Mouse (Mus musculus) intestine, embryonic 16.5 days (tissue): ENCODE data around the gene Ubtd1. TPM values are rescaled to one million over a fixed set of nuclear protein-coding genes. Genes with fewer than 3 reads are reported as not detected.
"Not testable (repeated sequence)": the region's sequence is repeated elsewhere in the genome, so short reads cannot be mapped to it uniquely, and the experiment has no call there.

Experiments
- ATAC-seq: fragments of 200-750 bp; cut with Nextera tagmentation; 2 replicates; pipeline ENCODE4 v1.8.0; 2017; ENCODE audit warnings: moderate TSS enrichment, moderate library complexity
- H3K27ac ChIP-seq: fragments of 300-500 bp; sonication (generic); 2 replicates; pipeline ENCODE4 v1.5.1; 2014; ENCODE audit warnings: mild to moderate bottlenecking, low read length
- H3K27me3 ChIP-seq: fragments of 300-500 bp; sonication (generic); replicated peaks from 2 replicates; pipeline ENCODE4 v1.6.1; 2014; ENCODE audit warnings: low read length, control low read depth, mixed read lengths; ENCODE audit not compliant: control insufficient read depth, insufficient read depth
- H3K36me3 ChIP-seq: fragments of 300-500 bp; sonication (generic); 2 replicates; pipeline ENCODE4 v1.6.1; 2014; ENCODE audit warnings: low read length, control low read depth; ENCODE audit not compliant: control insufficient read depth, insufficient read depth
- H3K4me1 ChIP-seq: fragments of 300-500 bp; sonication (generic); 2 replicates; pipeline ENCODE4 v1.6.1; 2014; ENCODE audit warnings: low read length, control low read depth, mixed read lengths; ENCODE audit not compliant: control insufficient read depth, insufficient read depth
- H3K4me2 ChIP-seq: fragments of 300-500 bp; sonication (generic); 2 replicates; pipeline ENCODE4 v1.6.1; 2014; ENCODE audit warnings: low read depth, low read length, control low read depth
- H3K4me3 ChIP-seq: fragments of 300-500 bp; sonication (generic); 2 replicates; pipeline ENCODE4 v1.5.1; 2014; ENCODE audit warnings: mild to moderate bottlenecking, low read length
- H3K9ac ChIP-seq: fragments of 300-500 bp; sonication (generic); 2 replicates; pipeline ENCODE4 v1.6.1; 2014; ENCODE audit warnings: low read depth, low read length
- H3K9me3 ChIP-seq: fragments of 300-500 bp; sonication (generic); 2 replicates; pipeline ENCODE4 v1.6.1; 2016; ENCODE audit warnings: low read length, control low read depth; ENCODE audit not compliant: control insufficient read depth
- WGBS: fragments of 180-500 bp; shearing (Covaris S2); extraction: QIAGEN DNeasy Blood & Tissue Kit; methylation state at CpG from one replicate; pipeline ENCODE4 v1.1.7; 2014; 5-methylcytosine and 5-hydroxymethylcytosine counted together
- polyA plus RNA-seq: library from polyadenylated mRNA; unstranded; fragments of >200 nt; fragmentation: Nextera tagmentation; extraction: Ambion mirVana; gene quantifications from 2 replicates; pipeline ENCODE4 v1.2.1, GENCODE M21; 2015

The Ubtd1 gene
- polyA plus RNA-seq, 1 experiment from 2014 or later: 11.2 TPM

DNA sequence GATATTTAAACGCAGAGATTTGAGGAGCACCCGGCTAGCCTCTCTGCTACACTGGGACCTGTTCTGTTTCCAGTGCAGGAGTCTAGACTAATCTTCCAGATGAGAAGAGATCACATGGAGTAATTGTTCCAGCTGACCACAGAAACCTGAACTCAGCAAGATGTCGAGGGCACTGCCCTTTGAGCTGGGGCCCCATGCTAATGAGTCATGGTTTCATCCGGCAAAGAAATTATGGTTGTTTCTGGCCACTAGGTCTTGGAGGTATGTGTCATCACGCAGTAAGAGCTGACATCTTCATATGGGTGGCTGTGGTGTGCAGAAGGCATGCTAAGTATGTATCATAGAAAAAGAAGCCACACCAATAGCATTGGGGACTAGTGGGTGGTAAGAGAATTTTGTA lies 98.4 kb downstream of the Ubtd1 start:
- whole genome bisulfite sequencing: 68% methylated on average over 5 of the region's 5 CpGs

DNA sequence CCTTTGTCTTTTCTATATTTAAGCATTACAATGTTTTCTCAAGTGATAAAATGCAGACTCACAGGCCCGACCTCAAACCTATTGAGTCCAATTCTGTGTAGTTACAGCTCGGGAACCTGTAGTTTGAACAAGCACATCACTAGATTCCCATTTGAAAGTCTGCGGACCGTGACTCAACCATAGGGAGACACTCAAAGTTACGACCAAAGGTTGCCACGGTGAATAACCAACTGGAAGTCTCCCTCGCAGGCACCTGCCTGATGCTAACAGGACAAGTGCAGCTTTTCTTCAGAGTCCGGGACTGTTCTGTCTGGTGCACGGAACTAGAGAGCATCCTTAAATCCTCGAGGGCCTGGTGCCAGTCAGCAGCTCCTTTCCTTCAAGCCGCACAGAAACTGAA lies 98.9 kb downstream of the Ubtd1 start:
- H3K36me3 ChIP-seq: no peaks in the 10 kb centered on the region
- 85% methylated on average over 11 of the region's 11 CpGs for WGBS

More for the DNA sequence above, 98.4 kb downstream of the Ubtd1 start:
- H3K4me1 ChIP-seq: no peaks in the 10 kb centered on the region
- H3K9ac ChIP-seq: no peak overlapping the region
- H3K4me3 ChIP-seq: no peak overlapping the region
- ATAC-seq: peak; percentile 75
- no peak overlapping the region for H3K4me2 ChIP-seq
- peak overlapping the region; percentile 24; the same call in 1 of the 2 replicates for H3K27ac ChIP-seq
- H3K36me3 ChIP-seq: no peaks in the 10 kb centered on the region
- no peaks in the 10 kb centered on the region for H3K27me3 ChIP-seq
- H3K9me3 ChIP-seq: no peaks in the 10 kb centered on the region

DNA sequence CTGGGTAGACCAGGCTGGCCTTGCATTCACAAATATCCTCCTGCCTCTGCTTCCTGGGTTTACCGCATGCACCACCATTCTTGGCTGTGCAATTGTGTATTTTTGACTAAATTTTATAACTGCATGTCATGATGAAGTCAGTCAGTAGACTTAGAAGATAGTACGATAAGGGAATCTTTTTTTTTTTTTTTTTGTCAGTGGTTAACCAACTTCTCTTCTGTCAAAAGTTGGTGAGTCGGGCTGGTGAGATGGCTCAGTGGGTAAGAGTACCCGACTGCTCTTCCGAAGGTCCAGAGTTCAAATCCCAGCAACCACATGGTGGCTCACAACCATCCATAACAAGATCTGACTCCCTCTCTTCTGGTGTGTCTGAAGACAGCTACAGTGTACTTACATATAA lies 100.0 kb downstream of the Ubtd1 start:
- not testable (repeated sequence) for H3K27me3 ChIP-seq, H3K9me3 ChIP-seq, H3K27ac ChIP-seq, H3K4me1 ChIP-seq, H3K4me3 ChIP-seq, ATAC-seq, H3K36me3 ChIP-seq, H3K4me2 ChIP-seq, H3K9ac ChIP-seq
- WGBS: 90% methylated on average over 5 of the region's 5 CpGs

More for the DNA sequence above, 98.9 kb downstream of the Ubtd1 start:
- Histone ChIP-seq H3K4me2 (no peak overlapping the region), H3K9ac (no peak overlapping the region), H3K27me3 (no peaks in the 10 kb centered on the region), H3K4me1 (peaks cover under 1% of the 10 kb centered on the region; the same call in 1 of the 2 replicates), H3K27ac (no peak overlapping the region), H3K9me3 (no peaks in the 10 kb centered on the region), H3K4me3 (no peak overlapping the region)
- no peak for ATAC-seq

Other genes with a start within 250 kb of the Ubtd1 start
- gene Slit1, start 238.1 kb upstream of the Ubtd1 start, polyA plus RNA-seq: 0.45 and 0.68 TPM in 2 replicates
- 14.2 and 14.8 TPM in 2 replicates for gene Arhgap19, start 179.7 kb upstream of the Ubtd1 start, polyA plus RNA-seq
- 11.9 and 12.2 TPM in 2 replicates for gene Frat1, start 151.8 kb upstream of the Ubtd1 start, polyA plus RNA-seq
- 4.7 and 6.0 TPM in 2 replicates for gene Frat2, start 133.6 kb upstream of the Ubtd1 start, polyA plus RNA-seq
- 14.1 and 15.7 TPM in 2 replicates for gene Rrp12, start 85.6 kb upstream of the Ubtd1 start, polyA plus RNA-seq
- 1,020 and 1,026 TPM in 2 replicates for gene Pgam1, start 69.8 kb upstream of the Ubtd1 start, polyA plus RNA-seq
- gene Exosc1, start 48.3 kb upstream of the Ubtd1 start, polyA plus RNA-seq: 55.4 and 63.2 TPM in 2 replicates
- gene Zdhhc16, start 48.3 kb upstream of the Ubtd1 start, polyA plus RNA-seq: 65.3 and 66.1 TPM in 2 replicates
- gene Mms19, start 606 bp upstream of the Ubtd1 start, polyA plus RNA-seq: 27.8 and 28.4 TPM in 2 replicates
- gene Ankrd2, start 54.2 kb downstream of the Ubtd1 start, polyA plus RNA-seq: 0.16 TPM in 1 of 2 replicates, not detected in the other
- 2.2 and 2.7 TPM in 2 replicates for gene Hoga1, start 63.8 kb downstream of the Ubtd1 start, polyA plus RNA-seq
- 0.16 TPM in 1 of 2 replicates, not detected in the other for gene 4933411K16Rik, start 70.5 kb downstream of the Ubtd1 start, polyA plus RNA-seq
- 13.9 and 15.8 TPM in 2 replicates for gene Morn4, start 104.6 kb downstream of the Ubtd1 start, polyA plus RNA-seq
- gene Pi4k2a, start 108.7 kb downstream of the Ubtd1 start, polyA plus RNA-seq: 6.4 and 6.6 TPM in 2 replicates
- gene Avpi1, start 147.3 kb downstream of the Ubtd1 start, polyA plus RNA-seq: 41.5 and 43.8 TPM in 2 replicates
- gene Marveld1, start 165.6 kb downstream of the Ubtd1 start, polyA plus RNA-seq: 4.4 and 4.6 TPM in 2 replicates
- gene Zfyve27, start 182.2 kb downstream of the Ubtd1 start, polyA plus RNA-seq: 19.0 and 20.6 TPM in 2 replicates
- gene Sfrp5, start 220.5 kb downstream of the Ubtd1 start, polyA plus RNA-seq: 3.5 and 8.3 TPM in 2 replicates